Comparison of ENCODE assay signal across 18 mouse cellular contexts in genomic region chr9:78013813-78014212, GRCm38 (mm10). TPM values are rescaled to one million over a fixed set of nuclear protein-coding genes. Genes with fewer than 3 reads are reported as not detected.
A peak's percentile ranks its signal among the peaks of the same experiment; 100 is the strongest.
DNase-seq lines count a peak whose midpoint lies in the region; TF ChIP-seq lines count a peak whose summit lies in the region.
"Had no signal": no experiment of that assay in that cellular context is flagged by ENCODE, and none has a peak within 500 bp of the region (broad histone marks: within the 10 kb centered on the region; RNA-seq: fewer than 3 reads in every experiment).

No protein-coding gene starts in this region.

- no peak for DNase-seq in cerebellum, adult 2 months
- DNase-seq in cerebellum, adult 11-12 months: no peak
- no peak for DNase-seq in left cerebral cortex, adult 2 months (ENCODE audit: extremely low spot score in 1 of 2, low spot score in 2 of 2)
- DNase-seq in left cerebral cortex, adult 8-10 months (ENCODE audit: low spot score in 2 of 2): no peak
- peak; percentile 24 for DNase-seq in A20 (ENCODE audit: low read depth, low spot score)
- no peak for DNase-seq in brain, embryonic 14.5 days (ENCODE audit: low read depth)
- no peak for DNase-seq in frontal cortex, adult 2 months (ENCODE audit: extremely low spot score in 1 of 2, low spot score in 1 of 2)
- DNase-seq in heart, postnatal 14 days: no peak
- DNase-seq: cerebellum, adult 8-10 months; embryo, embryonic 11 days; gastrocnemius, postnatal 36 days; right cerebral cortex, postnatal 4 days; thymus, postnatal 25 days had no signal

- no peak for TF ChIP-seq POLR2A in cerebellum, adult 2 months (IDR thresholded peaks at IDR 0.05; ENCODE audit: borderline replicate concordance, insufficient read depth, low read length)
- TF ChIP-seq POLR2A in brain, embryonic 14.5 days (IDR thresholded peaks at IDR 0.05; ENCODE audit: borderline replicate concordance, extremely low read depth, insufficient read depth, insufficient read length, poor library complexity, severe bottlenecking): no peak

- 0 out of 2 replicates have a peak, but pooled peaks have one; percentile 8 for TF ChIP-seq CTCF in cerebellum, adult 2 months (IDR thresholded peaks at IDR 0.05; ENCODE audit: borderline replicate concordance, insufficient read depth, low read depth, low read length)
- TF ChIP-seq CTCF in left cerebral cortex, adult 2 months (IDR thresholded peaks at IDR 0.05): peak; percentile 36
- TF ChIP-seq CTCF in brain, embryonic 14.5 days (IDR thresholded peaks at IDR 0.05; ENCODE audit: borderline replicate concordance, extremely low read depth, insufficient read depth, insufficient read length): peak; percentile 5; the same call in 1 of the 2 replicates

- no peak overlapping the region for H3K27ac ChIP-seq in cerebellum, adult 2 months (ENCODE audit: insufficient read depth, low read length)
- H3K27ac ChIP-seq in left cerebral cortex, adult 2 months: no peak overlapping the region
- H3K27ac ChIP-seq: heart, embryonic 15.5 days; hindbrain, embryonic 14.5 days had no signal

- intact Hi-C loops in left cerebral cortex, adult 2 months (cut with DNase I): no loop called here
- intact Hi-C loops in heart, postnatal 14 days (cut with DNase I): no loop called here

- H3K4me1 ChIP-seq in cerebellum, adult 2 months (ENCODE audit: control insufficient read depth, insufficient read depth, low read length): no peaks in the 10 kb centered on the region

- no peaks in the 10 kb centered on the region for H3K27me3 ChIP-seq in cerebellum, adult 2 months (ENCODE audit: control insufficient read depth, insufficient read depth, low read length)
- H3K27me3 ChIP-seq: heart, embryonic 15.5 days had no signal

- 53% methylated on average over 1 of the region's 1 CpGs for WGBS in cerebellum, adult 2 months

- no peak overlapping the region for H3K4me3 ChIP-seq in cerebellum, adult 2 months (replicated peaks; ENCODE audit: insufficient read depth, low read depth, low read length)
- no peak overlapping the region for H3K4me3 ChIP-seq in left cerebral cortex, adult 2 months
- H3K4me3 ChIP-seq: heart, embryonic 15.5 days had no signal

RNA-seq across cellular contexts. Expression of gene Gcm1, which starts 37.9 kb away (rescaled TPM):
- polyA plus RNA-seq in cerebellum, adult 2 months (2012; rRNA removed): not detected in 2 replicates
- not detected for total RNA-seq in left cerebral cortex, adult 2 months (2021)
- total RNA-seq in left cerebral cortex, adult 8-10 months (2022): not detected
- not detected in 2 replicates for polyA plus RNA-seq in brain, embryonic 14.5 days (2012; rRNA removed)
- polyA plus RNA-seq in frontal cortex, adult 2 months (2012; rRNA removed): 0.08 TPM in 1 of 2 replicates, not detected in the other
- total RNA-seq in heart, postnatal 14 days (2021): not detected
- total RNA-seq: gastrocnemius, postnatal 36 days; left cerebral cortex, postnatal 36 days; megakaryocyte-erythroid progenitor cell, adult 5-6 weeks had no signal
- polyA plus RNA-seq: heart, embryonic 15.5 days; hindbrain, embryonic 14.5 days; liver, embryonic 16.5 days had no signal
